Mouse (Mus musculus): ENCODE data around the gene Shisal2a.

Gene Shisal2a

DNA sequence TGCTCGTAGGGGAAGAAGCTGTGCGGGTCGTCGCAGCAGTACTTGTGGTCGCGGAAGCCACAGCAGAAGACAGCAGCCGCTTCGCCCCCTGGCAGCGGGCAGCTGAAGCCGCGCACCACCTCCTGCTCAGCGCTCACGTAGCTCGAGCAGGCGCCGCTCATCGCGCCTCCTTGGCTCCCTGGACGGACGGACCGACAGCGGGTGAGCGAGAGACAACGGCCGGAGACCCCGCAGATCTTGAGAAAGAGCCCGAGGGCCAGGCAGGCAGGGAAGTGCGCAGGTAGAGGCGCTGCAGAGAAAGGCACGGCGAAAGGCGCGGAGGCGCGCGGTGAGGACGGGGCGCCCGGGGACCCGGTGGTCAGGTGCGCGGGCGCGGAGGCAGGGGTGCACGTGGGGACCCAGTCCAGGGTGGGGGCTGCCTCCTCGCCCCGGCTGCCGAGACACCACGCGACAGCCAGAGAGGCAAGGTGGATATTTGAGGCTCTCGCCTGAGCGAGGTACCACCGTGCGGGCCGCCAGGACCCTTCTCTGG lies at the start of gene Shisal2a:
Gene Shisal2a, minus strand, starts transcription at position 167 of the 532 bp plus-strand sequence.
- in situ Hi-C loops (cut with MboI; ENCODE audit: low sequenced_read_pairs), result no loop called here

GRCm38 (mm10) chr4:108431561-108431936 lies 48.4 kb upstream of the Shisal2a start:
- in situ Hi-C loops (cut with MboI; ENCODE audit: low sequenced_read_pairs), result no loop called here

DNA sequence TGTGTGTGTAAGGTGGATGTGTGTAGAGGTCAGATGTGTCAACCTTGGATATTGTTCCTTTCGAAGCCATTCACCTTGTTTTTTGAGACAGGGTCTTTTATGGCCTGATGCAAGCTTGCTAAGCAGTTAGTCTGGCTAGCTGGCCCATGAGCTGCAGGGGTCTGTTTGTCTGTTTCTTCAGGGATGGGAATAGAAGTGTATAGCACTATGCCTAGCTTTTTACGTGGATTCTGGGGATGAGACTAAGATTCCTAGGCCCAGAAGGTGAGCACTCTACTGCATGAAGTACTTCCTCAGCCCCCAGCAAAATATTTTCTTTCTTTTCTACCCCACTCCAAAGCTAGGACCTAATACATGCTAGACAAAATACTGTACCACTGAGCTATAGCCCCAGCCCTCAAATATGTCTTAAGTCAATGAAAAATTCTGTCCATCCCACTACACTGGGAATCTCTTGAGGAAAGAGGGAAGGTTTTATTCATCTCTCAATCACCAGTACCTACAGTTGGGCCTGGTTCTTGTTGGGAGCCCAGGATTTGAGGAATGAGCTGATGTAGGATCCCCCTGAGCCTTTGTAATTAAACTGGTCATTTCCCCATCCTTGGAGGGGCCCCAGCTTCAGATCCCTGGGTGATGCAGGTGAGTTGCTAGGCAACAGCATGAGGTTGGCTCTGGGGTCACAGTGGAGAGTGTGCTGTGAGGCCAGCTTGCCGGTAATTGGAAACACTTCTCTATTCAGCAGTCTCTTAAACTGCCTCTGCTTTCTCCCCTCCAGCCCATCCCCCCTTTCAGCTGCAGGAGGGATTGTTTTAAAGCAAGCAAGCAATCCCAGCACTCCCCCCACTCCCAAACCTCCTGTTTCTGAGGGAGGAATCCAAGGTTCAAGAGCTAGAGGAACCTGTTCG lies 47.8 kb upstream of the Shisal2a start:
- in situ Hi-C loops (cut with MboI; ENCODE audit: low sequenced_read_pairs), result no loop called here

- in situ Hi-C loops (cut with MboI; ENCODE audit: low sequenced_read_pairs), result no loop called here
These were observed 45.2 kb upstream of the Shisal2a start for GRCm38 (mm10) chr4:108428341-108428721.

DNA sequence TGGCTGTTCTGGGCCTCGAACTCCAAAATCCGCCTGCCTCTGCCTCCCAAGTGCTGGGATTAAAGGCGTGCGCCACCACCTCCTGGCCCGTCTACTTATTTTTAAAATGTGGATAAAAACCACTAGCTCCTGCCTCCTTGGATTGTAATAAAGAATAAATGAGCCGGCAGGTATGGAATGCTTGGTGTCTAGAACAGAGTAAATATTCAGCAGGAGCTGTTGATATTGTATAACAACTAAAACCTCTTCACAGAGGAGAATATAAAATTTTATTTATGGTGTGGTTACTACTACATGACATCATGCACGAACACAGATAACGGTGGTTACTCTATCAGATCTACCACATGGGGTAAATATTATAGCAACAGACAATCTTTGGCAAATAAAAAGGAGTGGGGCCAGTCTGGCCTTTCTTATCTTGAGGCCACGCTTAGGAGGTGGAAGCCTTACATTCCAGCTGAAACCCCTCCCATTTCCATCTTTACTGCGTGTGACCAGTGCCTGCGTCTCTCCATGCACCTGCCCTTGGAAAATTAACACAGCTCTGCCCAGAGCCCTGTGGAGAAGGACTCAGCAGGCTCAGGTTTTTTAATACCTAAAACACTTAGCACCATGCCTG lies 44.7 kb upstream of the Shisal2a start:
- in situ Hi-C loops (cut with MboI; ENCODE audit: low sequenced_read_pairs), result no loop called here

DNA sequence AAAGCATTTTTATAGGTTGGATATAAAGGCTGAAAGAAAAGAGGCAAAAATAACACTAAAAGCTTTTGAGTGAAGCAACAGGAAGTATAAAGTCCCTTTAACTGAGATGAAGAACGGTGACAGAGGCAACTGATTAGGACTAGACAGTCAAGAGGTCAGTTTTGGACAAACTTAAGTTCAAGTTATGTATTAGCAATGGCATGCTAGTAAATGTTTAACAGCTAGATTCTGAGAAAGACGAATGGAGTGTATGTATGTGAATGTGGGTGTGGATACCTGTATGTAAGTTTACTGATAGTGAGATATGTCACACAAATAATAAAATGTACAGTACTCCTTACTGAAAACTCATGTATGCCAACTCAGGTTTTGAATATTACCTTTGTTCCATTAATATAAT lies 41.4 kb upstream of the Shisal2a start:
- in situ Hi-C loops (cut with MboI; ENCODE audit: low sequenced_read_pairs), result no loop called here

DNA sequence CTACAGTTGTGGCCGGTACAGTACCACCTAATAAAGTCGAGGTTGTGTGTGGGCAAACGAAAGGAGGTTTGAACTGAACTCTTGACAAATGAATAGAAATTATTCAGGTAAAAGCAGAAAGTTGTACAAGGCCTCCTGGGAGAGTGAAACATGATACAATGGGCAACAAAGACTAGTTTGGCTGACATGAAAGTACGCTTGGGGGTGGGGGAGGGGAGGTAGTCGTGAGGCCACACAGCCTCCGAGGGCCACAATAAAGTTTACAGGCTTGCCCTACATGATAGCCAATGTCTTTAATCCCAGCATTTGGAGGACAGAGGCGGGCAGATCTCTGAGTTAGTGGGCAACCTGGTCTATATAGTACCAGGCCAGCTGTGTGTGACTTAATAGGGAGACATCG lies 24.5 kb upstream of the Shisal2a start:
- in situ Hi-C loops (cut with MboI; ENCODE audit: low sequenced_read_pairs), result no loop called here

DNA sequence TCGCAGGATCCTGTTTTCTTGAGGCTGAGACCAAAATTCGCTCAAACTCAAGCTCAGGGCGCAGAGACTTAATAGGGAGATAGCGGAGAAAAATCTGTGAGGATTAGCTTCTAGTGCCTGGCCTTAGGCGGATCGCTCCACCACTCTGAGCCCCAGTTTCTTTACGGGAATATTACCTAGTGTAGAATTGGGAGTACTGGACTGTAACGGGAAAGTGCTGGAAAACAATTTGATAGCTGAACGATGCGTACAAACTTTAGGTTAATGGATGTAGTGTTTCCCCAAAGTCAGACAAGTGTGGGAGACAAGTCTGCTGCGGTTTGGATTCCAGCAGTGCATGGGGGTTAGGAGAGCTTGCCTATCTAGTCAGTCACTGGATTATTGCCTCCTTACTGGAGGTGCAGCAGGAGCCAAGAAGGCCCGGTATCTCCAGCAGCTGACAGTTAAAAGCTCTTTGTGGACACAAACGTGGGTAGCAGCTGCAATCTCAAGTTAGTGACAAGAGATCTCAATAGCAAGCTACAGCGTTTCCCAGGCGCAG lies 23.8 kb upstream of the Shisal2a start, which contains the start of gene Gpx7:
Gene Gpx7, minus strand, starts transcription at position 101 of the 541 bp plus-strand sequence.
- in situ Hi-C loops (cut with MboI; ENCODE audit: low sequenced_read_pairs), result no loop called here

DNA sequence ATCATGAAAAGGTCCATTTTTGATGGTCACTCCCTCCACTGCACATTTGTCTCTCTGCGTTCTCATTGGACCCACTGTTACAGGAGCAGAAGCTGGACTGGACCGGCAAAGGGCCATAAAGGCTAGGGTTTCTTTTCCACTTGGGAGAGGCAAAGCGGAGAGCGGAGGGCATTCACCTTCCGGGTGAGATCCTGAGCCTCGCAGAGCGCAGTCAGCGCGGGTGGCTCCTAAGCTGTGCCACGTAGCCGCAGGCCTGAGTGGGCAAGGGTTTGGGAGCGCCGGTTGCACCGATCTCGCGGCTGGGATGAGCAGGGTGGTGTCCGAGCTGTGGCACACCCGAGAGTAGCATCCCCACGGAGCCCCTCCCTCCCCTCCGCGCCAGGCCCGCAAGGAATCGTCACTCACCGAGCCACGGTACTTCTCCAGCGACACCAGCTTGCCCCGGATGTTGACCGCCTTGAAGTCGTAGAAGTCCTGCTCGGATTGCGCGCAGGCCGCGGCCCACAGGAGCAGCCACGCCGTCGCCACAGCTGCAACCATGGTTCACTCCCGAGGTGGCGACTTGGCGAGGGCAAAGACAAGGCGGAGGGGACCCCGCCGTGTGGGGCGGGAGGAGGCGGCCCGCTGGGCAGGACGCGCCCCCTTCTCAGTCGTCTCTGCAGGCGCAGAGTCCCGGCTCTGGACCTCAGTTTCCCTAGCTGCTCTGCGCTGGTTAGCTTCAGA lies 23.1 kb upstream of the Shisal2a start:
- in situ Hi-C loops (cut with MboI; ENCODE audit: low sequenced_read_pairs), result no loop called here

DNA sequence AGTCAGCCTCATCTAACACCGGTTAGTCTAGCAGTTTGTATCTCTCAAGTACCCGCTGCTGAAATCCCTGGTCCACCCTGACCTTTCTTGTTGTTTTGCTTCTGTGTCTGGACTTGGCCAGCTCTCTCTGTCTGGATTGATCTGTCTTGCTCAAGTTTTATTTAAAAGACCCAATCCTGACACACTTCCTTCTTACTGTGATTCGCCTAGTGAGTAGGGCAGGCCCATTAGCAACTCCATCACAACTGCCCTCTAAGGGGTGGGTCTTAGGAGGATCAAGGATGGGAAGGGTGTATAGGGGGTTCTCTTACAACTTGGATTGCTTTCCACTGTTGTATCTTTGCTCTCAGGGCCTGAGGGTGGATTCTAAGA lies 22.6 kb upstream of the Shisal2a start:
- in situ Hi-C loops (cut with MboI; ENCODE audit: low sequenced_read_pairs), result no loop called here

DNA sequence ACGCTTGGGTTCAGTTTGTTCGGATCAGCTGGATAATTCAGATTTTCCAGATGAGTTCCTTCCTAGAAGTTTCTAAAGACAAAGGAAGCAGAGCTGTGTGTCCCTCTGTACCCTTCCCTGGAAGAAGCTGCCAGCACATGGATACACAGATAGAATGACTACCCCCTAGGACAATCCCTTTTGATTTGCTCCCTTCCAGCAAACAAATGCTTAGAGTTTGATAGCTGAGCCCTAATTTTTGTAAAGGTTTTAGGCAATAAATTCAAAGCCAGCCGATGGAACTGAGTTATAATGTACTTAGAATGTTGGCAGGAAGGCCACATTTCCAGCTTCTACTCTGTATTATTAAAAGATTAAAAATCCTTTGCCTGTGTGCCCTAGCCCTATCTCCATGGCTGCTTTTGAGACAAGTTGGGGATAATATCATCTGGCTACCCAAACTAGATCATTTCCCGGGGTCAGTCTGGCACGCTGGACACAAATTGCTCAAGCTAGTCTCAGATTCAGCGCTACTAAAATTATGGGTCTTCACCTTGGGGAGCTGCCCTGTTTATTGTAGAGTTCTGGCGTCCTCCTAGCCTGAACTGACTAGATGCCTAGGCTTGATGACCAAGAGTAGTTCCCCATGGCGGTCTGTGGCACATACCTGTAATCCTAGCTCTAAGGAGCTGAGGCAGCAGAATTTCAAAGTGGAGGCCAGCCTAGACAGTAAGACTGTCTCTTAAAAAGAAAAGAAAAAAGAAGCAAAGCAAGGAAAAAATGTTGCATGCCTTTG lies 20.9 kb upstream of the Shisal2a start:
- in situ Hi-C loops (cut with MboI; ENCODE audit: low sequenced_read_pairs), result no loop called here

GRCm38 (mm10) chr4:108400395-108400794 lies 17.2 kb upstream of the Shisal2a start:
- in situ Hi-C loops (cut with MboI; ENCODE audit: low sequenced_read_pairs), result no loop called here

DNA sequence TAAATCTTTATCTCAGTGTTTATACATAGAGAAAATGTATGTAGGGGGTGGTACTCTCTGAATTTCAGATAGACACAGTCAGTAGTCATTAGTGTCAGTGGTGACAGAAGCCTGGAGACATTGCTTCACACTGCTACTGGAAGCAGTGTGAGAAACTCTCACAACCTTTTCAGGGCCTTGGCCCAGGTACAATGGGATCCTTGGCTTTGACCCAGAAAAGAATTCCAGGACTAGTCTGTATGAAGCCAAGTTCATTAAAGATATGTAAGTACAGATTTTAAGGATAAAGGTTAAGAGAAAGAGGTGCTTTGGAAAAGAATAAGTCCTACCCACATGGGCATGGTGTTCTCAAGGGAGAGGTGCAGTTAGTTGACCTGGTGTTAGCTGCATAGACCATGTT lies 11.1 kb upstream of the Shisal2a start:
- in situ Hi-C loops (cut with MboI; ENCODE audit: low sequenced_read_pairs), result no loop called here

DNA sequence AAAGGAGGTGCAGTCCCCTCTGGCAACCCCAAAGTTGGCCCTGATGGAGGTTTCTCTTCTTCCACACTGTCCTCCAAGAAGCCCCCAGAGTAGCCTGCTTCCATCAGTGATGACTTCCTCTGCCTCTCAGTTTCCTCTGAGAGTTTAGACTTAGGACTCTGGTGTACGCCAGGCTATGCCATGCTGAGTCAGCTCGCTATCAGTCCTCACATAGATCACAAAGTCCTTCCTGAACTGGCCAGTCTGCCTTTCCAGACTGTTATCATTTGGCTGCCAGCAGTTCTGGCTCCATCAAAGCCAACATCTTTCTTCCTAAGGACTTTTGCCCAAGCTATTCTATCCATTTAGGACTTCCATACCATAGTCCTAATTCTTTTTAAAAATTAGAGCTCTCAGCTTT lies 9.4 kb upstream of the Shisal2a start:
- in situ Hi-C loops (cut with MboI; ENCODE audit: low sequenced_read_pairs), result no loop called here

GRCm38 (mm10) chr4:108391124-108391523 lies 8.0 kb upstream of the Shisal2a start:
- in situ Hi-C loops (cut with MboI; ENCODE audit: low sequenced_read_pairs), result no loop called here

- in situ Hi-C loops (cut with MboI; ENCODE audit: low sequenced_read_pairs), result no loop called here
These were observed 5.6 kb upstream of the Shisal2a start for GRCm38 (mm10) chr4:108388741-108389140.

GRCm38 (mm10) chr4:108387681-108388253 lies 4.6 kb upstream of the Shisal2a start:
- in situ Hi-C loops (cut with MboI; ENCODE audit: low sequenced_read_pairs), result no loop called here

DNA sequence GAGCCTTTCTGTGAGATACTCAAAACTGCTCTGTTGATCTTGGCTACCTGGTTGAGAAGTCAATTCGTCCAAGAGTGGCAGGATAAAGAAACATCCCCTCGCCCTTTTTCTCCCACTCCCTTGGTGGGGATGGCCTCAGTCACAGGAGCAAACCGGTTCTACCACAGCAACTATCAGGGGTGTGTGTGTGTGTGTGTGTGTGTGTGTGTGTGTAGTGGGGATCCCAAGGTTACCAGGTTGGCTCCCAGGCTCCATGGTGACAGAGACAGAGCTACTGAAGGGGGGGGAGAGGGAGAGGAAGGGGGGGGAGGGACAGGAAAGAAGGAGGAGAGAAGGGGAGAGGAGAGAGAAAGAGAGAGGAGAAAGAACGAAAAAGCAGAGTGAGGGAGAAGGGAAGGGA lies 4.0 kb upstream of the Shisal2a start:
- in situ Hi-C loops (cut with MboI; ENCODE audit: low sequenced_read_pairs), result no loop called here

- in situ Hi-C loops (cut with MboI; ENCODE audit: low sequenced_read_pairs), result no loop called here
These were observed 2.9 kb upstream of the Shisal2a start for GRCm38 (mm10) chr4:108386087-108386486.

DNA sequence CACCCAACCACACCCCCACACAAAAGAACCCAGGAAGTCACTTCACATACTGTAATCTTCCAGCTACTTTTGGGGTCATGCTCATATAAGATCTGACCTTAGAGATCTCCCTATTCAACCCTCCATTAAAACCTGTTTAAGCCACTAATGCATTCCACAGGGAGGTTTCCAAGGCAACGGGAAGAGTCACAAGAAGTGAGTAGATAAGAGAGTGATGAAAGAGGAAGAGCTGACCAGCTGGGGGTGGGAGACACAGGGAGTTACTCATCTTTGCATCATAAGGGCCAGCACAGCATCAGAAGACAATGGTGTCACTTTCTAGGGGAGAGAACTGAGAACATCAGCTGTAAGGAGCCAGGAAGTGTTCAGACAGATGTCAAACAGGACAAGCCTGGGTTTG lies 3.0 kb downstream of the Shisal2a start:
- in situ Hi-C loops (cut with MboI; ENCODE audit: low sequenced_read_pairs), result no loop called here

All from CH12F3 (cell line).